Mouse (Mus musculus) frontal cortex, adult (tissue): ENCODE results near the gene Ldah.

ENCODE experiments used
- ATAC-seq: cut with Nextera tagmentation; 2 replicates; pipeline ENCODE4 v1.9.2; 2017; ENCODE audit warnings: mild to moderate bottlenecking, moderate library complexity, mixed read lengths; ENCODE audit not compliant: low TSS enrichment

Ldah gene

DNA sequence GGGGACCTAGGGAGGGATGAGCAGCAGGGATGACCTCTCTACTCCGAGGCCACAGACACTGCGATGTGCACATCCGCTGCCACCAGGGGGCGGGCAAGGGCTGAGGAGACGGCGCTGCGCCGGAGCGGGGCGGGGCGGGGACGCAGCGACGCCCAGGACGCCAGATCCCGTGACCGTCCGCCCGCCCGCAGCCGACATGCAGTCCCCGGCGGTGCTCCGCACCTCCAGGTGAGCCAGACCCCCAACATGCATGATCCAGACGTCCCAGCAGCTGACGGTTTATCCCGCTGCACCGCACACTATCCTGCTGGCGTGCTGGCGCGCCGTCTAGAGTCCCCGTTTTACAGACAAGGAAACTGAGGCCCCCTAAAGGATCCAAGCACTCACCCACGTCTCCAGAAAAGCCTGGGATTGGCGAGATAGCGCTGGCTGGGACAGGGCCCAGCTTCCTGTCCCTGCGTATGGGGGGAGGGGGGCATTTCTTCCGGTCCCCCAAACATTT lies 105.4 kb downstream of the Ldah start, which contains the start of gene Hs1bp3:
Gene Hs1bp3 (plus strand): TSS at position 163 of the 502 bp plus-strand sequence.
- peak; percentile 88 for ATAC-seq

DNA sequence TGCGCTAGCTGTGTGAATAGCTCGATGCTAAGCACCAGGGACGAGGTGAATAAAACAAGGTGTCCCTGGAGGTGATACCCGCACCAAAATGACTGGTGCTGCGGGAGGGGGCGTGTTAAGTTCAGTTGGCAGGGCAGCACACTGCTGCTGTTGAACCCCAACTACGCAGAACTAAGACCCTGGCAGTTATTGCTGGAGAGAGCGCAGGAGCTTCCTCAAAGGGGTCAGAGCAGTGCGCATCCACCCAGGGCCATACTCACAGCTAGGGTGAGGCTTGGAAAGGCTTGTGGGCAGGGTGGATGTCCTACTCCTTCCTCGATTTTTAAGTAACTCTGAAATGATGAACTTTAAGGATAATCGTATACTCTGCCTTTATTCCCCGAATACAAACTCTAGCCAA lies 105.9 kb downstream of the Ldah start:
- ATAC-seq = peak; percentile 41

DNA sequence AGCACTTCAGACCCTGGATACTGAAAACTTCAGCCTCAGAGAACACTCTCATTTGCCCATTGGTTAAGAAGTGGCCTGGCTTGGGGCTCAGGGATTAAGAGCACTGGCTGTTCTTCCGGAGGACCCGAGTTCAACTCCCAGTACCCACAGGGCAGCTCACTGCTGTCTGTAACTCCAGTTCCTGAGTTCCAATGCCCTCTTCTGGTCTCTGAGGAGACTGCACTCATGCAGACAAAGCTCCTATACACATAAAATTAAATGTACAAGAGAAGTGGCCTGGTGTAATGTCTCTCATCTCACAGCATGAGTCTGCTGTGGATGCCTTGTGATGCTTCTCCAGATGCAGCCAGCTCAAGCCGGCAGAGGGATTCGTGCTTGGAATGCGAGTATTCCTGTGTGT lies 108.6 kb downstream of the Ldah start:
- no peak for ATAC-seq

DNA sequence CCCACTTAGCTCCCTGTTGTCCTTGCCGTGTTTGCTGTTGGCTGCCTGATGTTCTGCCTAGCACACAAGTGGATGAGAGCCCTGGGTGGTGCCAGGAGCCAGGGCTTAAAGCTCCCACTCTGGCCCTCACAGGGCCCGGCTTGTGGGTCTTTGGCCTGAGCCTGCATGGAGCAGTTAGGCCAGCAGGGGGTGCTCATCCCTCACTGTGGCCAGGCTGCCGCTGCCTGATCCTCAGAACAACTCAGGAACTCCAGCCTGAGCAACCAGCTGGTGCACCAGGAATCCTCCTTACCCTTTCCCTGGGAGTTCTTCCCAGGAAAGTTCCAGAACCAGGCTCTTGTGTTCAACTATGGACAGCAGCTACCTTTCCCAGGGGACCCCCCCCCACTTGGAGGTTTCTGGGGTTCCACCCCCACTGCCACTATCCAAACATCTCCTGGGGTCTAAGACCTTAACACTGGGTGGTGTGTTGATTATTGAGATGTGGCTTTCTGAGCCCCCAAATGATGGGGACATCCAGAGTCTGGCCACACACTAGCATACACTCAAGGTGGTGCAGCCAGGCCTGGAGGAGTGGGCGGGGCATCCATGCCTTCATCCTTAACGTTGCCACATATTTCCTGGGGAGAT lies 112.3 kb downstream of the Ldah start:
- peak; percentile 78 for ATAC-seq

DNA sequence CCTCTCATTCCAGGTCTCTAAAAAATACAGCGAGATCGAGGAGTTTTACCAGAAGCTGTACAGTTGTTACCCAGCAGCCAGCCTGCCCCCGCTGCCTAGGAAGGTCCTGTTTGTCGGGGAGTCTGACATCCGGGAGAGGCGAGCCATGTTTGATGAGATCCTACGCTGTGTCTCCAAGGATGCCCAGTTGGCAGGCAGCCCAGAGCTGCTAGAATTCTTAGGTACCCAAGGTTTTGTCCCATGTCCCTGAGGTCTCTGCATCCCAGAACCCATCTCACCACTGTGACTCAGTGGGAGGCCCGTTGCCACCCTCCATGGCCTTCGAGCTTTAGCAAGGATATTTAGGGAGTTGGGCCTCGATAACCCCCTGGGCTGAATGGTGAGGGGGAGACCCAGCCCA lies 113.6 kb downstream of the Ldah start:
- no peak for ATAC-seq

DNA sequence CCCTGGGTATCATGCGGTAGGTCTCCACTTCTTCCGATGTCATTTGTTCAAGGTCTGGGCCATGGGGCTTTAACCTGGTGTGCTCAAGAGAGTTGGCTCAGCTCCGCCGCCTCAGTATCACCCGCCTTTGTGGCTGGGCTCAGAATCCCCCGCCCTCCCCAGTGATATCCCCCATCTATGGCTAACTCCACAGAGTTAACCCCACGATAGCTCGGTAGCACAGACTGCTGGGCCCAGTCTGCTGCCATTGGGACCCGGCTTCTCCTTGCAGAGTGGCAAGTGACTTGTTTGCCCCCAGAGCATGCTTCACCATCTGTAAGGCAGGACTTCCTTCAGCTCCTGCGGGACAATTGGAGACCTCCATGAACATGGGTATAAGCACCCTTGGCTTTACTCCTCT lies 116.2 kb downstream of the Ldah start:
- no peak for ATAC-seq

DNA sequence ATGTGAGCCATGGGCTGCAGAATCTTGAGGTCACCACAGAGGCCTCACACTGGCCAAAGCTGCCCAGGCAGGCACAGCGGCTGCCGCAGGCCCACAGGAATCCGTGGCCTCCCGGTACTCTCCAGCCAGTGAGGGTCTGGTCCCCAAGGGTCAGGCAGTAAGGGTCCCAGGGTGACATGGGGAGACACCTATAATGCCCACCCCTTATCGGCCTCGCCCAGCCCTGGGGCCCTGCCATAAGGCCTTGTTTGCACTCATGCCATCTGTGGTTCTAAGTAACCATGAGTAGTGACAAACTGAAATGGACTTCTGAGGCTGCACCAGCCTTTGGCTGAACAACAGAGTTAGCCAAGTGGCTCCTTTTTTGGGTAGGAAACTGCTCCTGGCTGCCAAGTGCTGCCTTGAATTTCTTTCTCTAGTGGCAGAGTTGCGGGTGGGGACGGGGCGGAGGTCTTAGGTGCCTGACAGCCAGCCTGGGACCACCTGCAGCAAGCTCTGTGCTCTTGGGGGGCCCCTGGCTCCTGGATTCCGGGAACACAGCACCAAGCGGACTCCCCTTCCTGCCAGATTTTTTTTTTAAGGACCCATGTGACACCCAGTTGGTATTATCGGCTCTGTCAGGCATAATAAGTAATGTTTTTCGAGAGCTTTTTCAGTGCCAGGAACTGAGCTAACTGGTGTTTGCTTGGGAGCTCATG lies 117.5 kb downstream of the Ldah start:
- no peak for ATAC-seq

DNA sequence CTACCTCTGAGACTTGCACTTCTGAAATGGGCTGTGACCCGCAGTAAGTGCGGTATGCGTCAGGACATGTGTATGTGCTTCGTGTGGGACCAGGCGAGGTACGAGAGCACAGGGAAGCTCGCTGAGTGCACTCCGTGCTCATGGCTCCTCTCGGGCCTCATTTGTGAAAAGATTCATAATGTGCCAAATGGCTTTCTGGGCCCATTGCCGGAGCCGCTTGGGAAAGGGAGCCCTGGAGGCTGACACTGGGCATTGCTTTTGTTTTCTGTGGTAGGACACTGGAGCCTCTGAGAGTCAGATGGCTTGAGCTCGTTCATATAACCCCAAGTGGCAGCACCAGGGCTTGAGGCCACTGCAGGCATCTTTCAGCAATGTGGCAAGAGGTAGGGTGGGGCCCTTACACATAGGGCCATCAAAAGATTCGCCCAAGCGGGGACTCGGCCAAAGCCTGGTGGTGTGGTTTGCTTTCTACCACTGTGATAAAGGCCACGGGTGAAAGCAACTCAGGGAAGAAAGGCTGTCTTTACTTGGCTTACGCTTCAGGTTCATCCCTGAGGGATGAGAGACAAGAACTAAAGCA lies 118.1 kb downstream of the Ldah start:
- peak; percentile 31 for ATAC-seq

DNA sequence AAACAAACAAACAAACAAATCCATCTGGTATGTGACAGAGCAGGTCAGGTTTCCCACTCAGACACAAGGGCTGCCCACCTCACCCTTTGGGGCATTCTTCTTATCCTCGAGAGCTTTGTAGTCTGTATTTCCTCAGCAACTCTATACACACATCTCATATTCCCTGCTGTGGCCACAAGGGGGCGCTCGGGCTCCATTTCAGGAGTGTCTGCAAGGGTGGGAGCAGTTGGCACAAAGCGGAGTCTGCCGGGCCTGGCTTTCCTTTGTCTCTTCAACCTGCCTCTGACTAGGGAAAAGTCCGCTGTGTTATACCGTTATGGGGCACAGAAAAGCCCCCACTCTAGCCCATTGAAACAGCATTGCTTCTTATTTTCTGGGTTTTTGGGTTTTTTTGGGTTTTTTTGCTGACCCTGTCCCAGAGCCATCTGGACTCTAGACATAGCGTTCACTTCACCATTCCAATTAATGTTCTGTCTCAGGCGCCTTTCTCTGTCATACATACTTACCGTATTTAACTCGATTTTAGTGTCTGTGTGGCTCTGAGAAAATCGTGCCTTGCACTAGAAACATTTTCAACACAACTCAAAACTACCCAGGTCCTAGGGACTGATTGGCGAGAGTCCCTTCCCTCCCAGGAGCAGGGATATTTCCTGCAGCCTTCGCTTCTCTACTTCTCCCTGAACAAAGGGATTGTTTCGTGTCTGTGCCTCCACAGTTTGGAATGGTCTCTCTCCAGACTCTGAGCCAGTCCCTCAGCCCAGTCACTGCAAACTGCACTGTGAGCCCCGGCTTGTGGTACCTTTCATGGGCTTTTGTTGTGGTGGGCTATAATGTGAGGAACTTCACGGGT lies 119.1 kb downstream of the Ldah start:
- ATAC-seq = peak; percentile 65

DNA sequence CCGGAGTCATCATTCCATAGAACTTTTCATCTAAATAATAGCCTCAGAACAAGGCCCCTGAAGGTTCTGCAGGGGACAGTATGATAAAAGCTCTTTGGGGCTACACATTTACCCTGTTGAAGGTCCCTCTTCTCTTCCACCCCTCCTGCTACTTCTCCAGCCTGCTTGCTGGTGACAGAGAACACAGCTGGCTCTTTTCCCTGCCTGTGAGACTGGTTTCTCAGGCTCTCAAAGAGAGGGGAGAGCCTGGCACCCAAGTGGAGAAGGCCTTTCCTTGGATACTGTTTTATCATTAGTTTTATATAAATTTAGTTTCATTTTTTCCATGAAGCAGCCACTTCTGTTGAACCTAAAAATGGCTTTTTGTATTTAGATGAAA lies 119.8 kb downstream of the Ldah start:
- no peak for ATAC-seq

DNA sequence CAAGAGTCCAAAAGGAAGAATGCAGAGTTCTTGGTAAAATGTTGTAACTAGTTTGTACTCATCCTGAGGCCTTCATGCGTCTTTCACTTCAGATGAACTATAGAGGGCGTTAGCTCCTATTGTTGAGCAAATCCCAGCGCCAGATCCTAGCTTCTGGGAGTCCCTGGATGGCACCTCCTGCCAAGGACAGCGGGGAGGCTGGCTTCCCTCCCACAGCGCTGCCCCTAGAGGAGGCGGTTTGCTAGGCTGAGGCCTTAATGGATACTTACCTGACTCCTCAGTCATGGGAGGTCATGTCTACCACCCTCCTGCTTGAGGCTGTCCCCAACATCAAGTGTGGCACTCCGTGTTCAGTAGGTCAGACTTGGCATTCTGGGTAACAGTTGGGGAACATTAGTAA lies 121.3 kb downstream of the Ldah start:
- ATAC-seq = no peak

DNA sequence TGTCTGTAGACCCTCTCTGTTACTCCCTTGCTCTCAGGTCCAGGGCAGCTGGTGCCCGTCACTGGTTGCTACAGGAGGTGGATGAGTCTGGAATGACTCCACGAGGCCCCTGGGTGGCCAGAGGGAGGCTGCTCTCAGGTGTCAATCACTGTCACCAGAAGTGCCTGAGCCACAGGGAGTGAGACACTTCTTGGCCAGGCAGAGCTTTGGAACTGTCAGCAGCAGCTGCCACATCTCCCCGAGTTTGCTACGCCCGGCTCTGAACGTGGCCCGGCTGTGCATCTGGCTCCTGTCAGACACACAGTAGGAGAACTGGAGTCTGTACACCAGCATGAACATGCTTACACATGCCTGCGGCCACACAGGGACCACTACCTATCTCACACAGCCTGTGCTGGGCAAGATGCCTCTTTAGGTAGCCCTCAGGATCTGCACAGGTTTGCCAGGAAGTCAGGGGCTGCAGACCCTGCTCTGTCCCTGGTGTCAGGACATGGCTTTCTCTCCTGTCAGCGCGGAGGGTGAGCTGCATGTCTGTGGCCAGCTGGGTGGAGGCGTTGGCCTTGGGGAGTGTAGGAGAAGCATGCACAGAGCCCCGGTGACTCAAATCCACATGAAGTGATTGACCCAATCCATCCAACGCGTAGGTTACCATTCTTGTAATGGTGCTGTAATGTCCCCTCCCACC lies 123.7 kb downstream of the Ldah start:
- ATAC-seq = peak; percentile 33

DNA sequence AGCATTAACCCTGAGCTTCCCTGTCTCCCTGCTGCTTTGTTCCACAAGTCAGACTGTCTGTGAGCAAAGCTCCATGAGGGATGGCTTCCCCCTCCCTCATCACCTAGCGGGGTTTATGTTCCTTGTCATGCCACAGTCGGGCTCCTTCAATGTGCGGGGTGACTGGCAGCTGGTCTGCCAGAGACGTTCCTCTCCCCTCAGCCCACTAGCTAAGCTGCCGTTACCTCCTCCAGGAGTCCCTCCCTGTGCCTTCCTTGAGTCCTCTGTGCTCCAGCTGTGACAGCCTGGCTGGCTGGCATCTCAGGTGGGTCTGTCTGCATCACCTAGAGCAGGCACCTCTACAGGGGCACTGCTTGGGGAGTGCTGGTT lies 124.3 kb downstream of the Ldah start:
- ATAC-seq = peak; percentile 11

DNA sequence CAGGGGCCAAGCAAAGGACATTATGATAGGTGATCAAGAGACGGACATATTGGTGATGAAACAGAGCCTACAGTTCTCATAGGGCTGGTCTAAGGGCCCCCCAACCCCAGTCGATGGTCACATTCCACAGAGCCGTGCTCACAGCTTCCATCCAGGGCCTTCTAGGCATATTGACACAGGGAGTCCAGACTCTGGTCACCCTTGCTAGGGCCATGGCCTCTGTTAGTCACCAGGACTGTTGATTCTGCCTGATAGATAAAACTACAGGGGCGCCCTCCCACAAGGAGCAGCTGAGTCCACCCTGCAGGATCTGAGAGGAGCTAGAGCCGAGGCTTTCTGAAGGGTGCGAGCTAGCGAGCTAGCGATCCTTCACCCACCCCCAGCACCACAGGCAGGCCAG lies 125.7 kb downstream of the Ldah start:
- ATAC-seq = no peak

DNA sequence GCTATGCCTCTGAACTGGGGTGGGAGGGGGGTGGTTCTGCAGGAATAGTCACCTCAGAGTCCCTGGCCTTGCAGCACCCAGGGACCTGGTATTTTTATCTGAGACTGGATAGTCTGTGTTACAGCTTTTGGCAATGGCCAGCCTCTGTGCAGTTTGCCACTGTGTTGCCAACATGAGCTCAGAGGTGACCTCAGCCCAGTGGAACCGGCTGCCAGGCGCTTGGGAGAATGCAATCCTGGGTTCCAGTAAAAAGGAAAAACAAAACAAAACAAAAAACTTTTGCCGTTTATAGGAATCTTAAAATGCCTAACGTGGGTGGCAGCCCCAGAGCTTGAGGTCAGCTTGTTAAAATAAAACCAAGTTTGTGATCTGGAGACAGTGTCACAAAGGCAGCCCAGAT lies 126.4 kb downstream of the Ldah start:
- ATAC-seq = no peak
